Mouse (Mus musculus) intestine, embryonic 16.5 days (tissue): Measurements from ENCODE around the gene Iqcn. TPM values are rescaled to one million over a fixed set of nuclear protein-coding genes. Genes with fewer than 3 reads are reported as not detected.

ENCODE experiments used
- ATAC-seq: fragments of 200-750 bp; cut with Nextera tagmentation; 2 replicates; pipeline ENCODE4 v1.8.0; 2017; ENCODE audit warnings: moderate TSS enrichment, moderate library complexity
- H3K27ac ChIP-seq: fragments of 300-500 bp; sonication (generic); 2 replicates; pipeline ENCODE4 v1.5.1; 2014; ENCODE audit warnings: mild to moderate bottlenecking, low read length
- H3K27me3 ChIP-seq: fragments of 300-500 bp; sonication (generic); replicated peaks from 2 replicates; pipeline ENCODE4 v1.6.1; 2014; ENCODE audit warnings: low read length, control low read depth, mixed read lengths; ENCODE audit not compliant: control insufficient read depth, insufficient read depth
- H3K36me3 ChIP-seq: fragments of 300-500 bp; sonication (generic); 2 replicates; pipeline ENCODE4 v1.6.1; 2014; ENCODE audit warnings: low read length, control low read depth; ENCODE audit not compliant: control insufficient read depth, insufficient read depth
- H3K4me1 ChIP-seq: fragments of 300-500 bp; sonication (generic); 2 replicates; pipeline ENCODE4 v1.6.1; 2014; ENCODE audit warnings: low read length, control low read depth, mixed read lengths; ENCODE audit not compliant: control insufficient read depth, insufficient read depth
- H3K4me2 ChIP-seq: fragments of 300-500 bp; sonication (generic); 2 replicates; pipeline ENCODE4 v1.6.1; 2014; ENCODE audit warnings: low read depth, low read length, control low read depth
- H3K4me3 ChIP-seq: fragments of 300-500 bp; sonication (generic); 2 replicates; pipeline ENCODE4 v1.5.1; 2014; ENCODE audit warnings: mild to moderate bottlenecking, low read length
- H3K9ac ChIP-seq: fragments of 300-500 bp; sonication (generic); 2 replicates; pipeline ENCODE4 v1.6.1; 2014; ENCODE audit warnings: low read depth, low read length
- H3K9me3 ChIP-seq: fragments of 300-500 bp; sonication (generic); 2 replicates; pipeline ENCODE4 v1.6.1; 2016; ENCODE audit warnings: low read length, control low read depth; ENCODE audit not compliant: control insufficient read depth
- WGBS: fragments of 180-500 bp; shearing (Covaris S2); extraction: QIAGEN DNeasy Blood & Tissue Kit; methylation state at CpG from one replicate; pipeline ENCODE4 v1.1.7; 2014; 5-methylcytosine and 5-hydroxymethylcytosine counted together
- polyA plus RNA-seq: library from polyadenylated mRNA; unstranded; fragments of >200 nt; fragmentation: Nextera tagmentation; extraction: Ambion mirVana; gene quantifications from 2 replicates; pipeline ENCODE4 v1.2.1, GENCODE M21; 2015

Iqcn gene
- polyA plus RNA-seq, 1 experiment from 2014 or later: not detected

- Histone ChIP-seq H3K27ac (no peak overlapping the region), H3K4me2 (no peak overlapping the region), H3K9me3 (no peaks in the 10 kb centered on the region), H3K36me3 (no peaks in the 10 kb centered on the region), H3K27me3 (no peaks in the 10 kb centered on the region), H3K4me3 (no peak overlapping the region), H3K4me1 (peaks cover 27% of the 10 kb centered on the region), H3K9ac (no peak overlapping the region)
- ATAC-seq: no peak
- 51% methylated on average over 7 of the region's 7 CpGs for WGBS
These were observed 19.0 kb upstream of the Iqcn start for GRCm38 (mm10) chr8:70684291-70684690.

DNA sequence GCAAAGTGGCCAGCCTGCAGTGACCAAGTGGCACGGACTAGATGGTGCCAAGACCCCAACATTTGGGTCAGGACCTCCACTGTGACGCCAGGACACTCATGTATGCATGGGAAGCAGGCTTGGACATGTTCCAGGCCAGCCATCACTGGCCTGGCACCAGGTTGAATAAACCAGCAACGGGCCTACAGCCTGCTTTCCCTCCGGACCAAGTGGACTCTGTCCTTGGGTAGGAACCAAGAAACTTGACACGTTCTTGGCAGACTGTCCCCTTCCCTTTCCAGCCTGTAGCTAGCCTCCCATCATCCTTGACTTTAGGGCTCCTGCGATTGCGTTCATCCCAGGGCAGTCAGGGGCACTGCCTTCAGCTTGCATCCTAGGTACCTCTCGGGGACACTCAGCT, 15.7 kb upstream of the Iqcn start:
- Histone ChIP-seq H3K36me3 (no peaks in the 10 kb centered on the region), H3K4me1 (peaks cover 17% of the 10 kb centered on the region), H3K4me3 (no peak overlapping the region), H3K27me3 (no peaks in the 10 kb centered on the region), H3K27ac (no peak overlapping the region), H3K4me2 (no peak overlapping the region), H3K9me3 (no peaks in the 10 kb centered on the region), H3K9ac (no peak overlapping the region)
- WGBS: 74% methylated on average over 8 of the region's 8 CpGs
- ATAC-seq: no peak

DNA sequence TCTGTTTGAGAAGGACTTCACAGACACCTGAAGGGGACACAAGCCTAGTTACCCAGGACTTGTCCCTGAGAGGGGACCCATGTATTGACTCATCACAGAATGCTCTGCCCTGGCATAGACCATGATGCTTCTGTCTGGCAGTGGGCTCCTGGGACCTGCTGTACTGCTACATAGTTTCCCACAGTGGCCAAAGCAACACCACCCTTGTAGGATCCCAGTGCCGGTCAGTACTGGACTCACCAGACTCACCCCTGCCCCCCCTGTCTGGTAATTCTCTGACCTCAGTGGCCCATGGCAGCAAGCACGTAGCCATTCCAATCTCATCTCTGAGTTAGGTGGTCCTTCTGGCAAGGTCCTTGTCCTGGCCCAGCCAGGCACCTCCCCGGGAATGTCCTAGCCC, 15.1 kb upstream of the Iqcn start:
- H3K9ac ChIP-seq: no peak overlapping the region
- no peak overlapping the region for H3K4me3 ChIP-seq
- no peak for ATAC-seq
- no peak overlapping the region for H3K27ac ChIP-seq
- H3K4me2 ChIP-seq: no peak overlapping the region
- WGBS: 86% methylated on average over 3 of the region's 3 CpGs
- H3K4me1 ChIP-seq: peaks cover 15% of the 10 kb centered on the region
- H3K9me3 ChIP-seq: no peaks in the 10 kb centered on the region
- no peaks in the 10 kb centered on the region for H3K27me3 ChIP-seq
- H3K36me3 ChIP-seq: no peaks in the 10 kb centered on the region

- Histone ChIP-seq H3K9me3 (no peaks in the 10 kb centered on the region), H3K4me3 (no peak overlapping the region), H3K4me1 (peaks cover 24% of the 10 kb centered on the region), H3K36me3 (no peaks in the 10 kb centered on the region), H3K4me2 (no peak overlapping the region), H3K27me3 (no peaks in the 10 kb centered on the region), H3K27ac (no peak overlapping the region), H3K9ac (no peak overlapping the region)
- 63% methylated on average over 5 of the region's 5 CpGs for WGBS
- no peak for ATAC-seq
These were observed 13.3 kb upstream of the Iqcn start for GRCm38 (mm10) chr8:70689892-70690390.

DNA sequence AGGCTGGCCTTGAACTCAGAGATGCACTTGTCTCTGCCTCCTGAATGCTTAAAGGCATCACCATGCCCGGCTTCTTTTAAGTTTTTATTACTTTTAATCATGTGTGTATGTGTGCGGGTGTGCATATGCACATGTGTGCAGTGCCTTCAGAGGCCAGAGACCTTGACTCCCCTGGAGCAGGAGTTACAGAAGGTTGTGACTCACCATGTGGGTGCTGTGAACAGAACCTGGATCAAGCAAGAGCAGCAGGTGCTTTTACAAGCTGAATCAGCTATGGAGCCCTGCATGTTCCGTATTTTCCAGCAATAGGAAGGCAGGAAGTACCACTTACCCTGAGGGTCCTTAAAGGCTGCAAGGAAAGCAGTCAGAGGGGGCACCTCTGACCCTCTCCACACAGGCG, 12.0 kb upstream of the Iqcn start:
- Histone ChIP-seq H3K27ac (peak overlapping the region; percentile 57), H3K36me3 (no peaks in the 10 kb centered on the region), H3K4me1 (peaks cover 34% of the 10 kb centered on the region), H3K4me2 (peak overlapping the region; percentile 62), H3K9me3 (no peaks in the 10 kb centered on the region), H3K9ac (peak overlapping the region; percentile 73), H3K4me3 (peak overlapping the region; percentile 35), H3K27me3 (no peaks in the 10 kb centered on the region)
- WGBS: 63% methylated on average over 4 of the region's 4 CpGs
- no peak for ATAC-seq

DNA sequence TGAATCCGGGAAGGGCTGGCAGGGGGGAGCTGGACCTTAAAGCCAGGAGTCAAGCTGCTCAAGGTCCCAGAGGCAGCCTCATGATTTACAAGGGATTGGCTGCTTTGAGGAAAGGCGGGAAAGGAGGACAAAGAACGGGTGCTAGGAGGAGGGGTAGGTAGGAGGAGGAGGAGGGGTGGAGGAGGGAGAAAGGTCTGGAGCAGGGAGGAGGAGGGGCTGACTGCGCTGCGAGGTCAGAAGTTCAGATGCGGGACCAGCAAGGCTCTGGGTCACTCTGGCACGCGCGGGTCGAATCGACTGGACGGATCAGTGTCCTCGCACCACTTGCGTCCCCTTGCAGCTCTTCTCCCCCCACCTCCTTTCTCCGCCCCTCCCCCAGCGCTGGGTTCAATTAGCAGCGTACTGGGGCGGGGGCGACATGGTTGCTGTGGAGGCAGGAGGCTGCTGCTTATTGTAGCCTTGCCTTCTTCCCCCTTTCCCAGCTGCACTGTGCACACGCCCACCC, 11.5 kb upstream of the Iqcn start:
- Histone ChIP-seq H3K4me2 (peak overlapping the region; percentile 62), H3K36me3 (no peaks in the 10 kb centered on the region), H3K27ac (peak overlapping the region; percentile 57; the same call in 1 of the 2 replicates), H3K4me3 (peak overlapping the region; percentile 35), H3K9me3 (no peaks in the 10 kb centered on the region), H3K27me3 (no peaks in the 10 kb centered on the region), H3K9ac (peak overlapping the region; percentile 73), H3K4me1 (peaks cover 39% of the 10 kb centered on the region)
- WGBS: 2% methylated on average over 18 of the region's 20 CpGs
- ATAC-seq: peak; percentile 39; the same call in 1 of the 2 replicates

GRCm38 (mm10) chr8:70693636-70694035, 9.6 kb upstream of the Iqcn start:
- H3K4me1 ChIP-seq: peaks cover 50% of the 10 kb centered on the region
- H3K27ac ChIP-seq: peak overlapping the region; percentile 41
- H3K9ac ChIP-seq: peak overlapping the region; percentile 35; the same call in 1 of the 2 replicates
- no peak overlapping the region for H3K4me3 ChIP-seq
- no peak for ATAC-seq
- H3K4me2 ChIP-seq: no peak overlapping the region
- no peaks in the 10 kb centered on the region for H3K36me3 ChIP-seq
- no peaks in the 10 kb centered on the region for H3K9me3 ChIP-seq
- H3K27me3 ChIP-seq: no peaks in the 10 kb centered on the region
- WGBS: 66% methylated on average over 5 of the region's 5 CpGs

- Histone ChIP-seq H3K36me3 (no peaks in the 10 kb centered on the region), H3K4me3 (no peak overlapping the region), H3K27ac (peak overlapping the region; percentile 95), H3K9me3 (no peaks in the 10 kb centered on the region), H3K9ac (peak overlapping the region; percentile 66), H3K4me2 (peak overlapping the region; percentile 61), H3K27me3 (no peaks in the 10 kb centered on the region), H3K4me1 (peaks cover 50% of the 10 kb centered on the region)
- peak; percentile 14; the same call in 1 of the 2 replicates for ATAC-seq
- WGBS: 27% methylated on average over 32 of the region's 32 CpGs
These were observed 7.8 kb upstream of the Iqcn start for GRCm38 (mm10) chr8:70695318-70696018.

DNA sequence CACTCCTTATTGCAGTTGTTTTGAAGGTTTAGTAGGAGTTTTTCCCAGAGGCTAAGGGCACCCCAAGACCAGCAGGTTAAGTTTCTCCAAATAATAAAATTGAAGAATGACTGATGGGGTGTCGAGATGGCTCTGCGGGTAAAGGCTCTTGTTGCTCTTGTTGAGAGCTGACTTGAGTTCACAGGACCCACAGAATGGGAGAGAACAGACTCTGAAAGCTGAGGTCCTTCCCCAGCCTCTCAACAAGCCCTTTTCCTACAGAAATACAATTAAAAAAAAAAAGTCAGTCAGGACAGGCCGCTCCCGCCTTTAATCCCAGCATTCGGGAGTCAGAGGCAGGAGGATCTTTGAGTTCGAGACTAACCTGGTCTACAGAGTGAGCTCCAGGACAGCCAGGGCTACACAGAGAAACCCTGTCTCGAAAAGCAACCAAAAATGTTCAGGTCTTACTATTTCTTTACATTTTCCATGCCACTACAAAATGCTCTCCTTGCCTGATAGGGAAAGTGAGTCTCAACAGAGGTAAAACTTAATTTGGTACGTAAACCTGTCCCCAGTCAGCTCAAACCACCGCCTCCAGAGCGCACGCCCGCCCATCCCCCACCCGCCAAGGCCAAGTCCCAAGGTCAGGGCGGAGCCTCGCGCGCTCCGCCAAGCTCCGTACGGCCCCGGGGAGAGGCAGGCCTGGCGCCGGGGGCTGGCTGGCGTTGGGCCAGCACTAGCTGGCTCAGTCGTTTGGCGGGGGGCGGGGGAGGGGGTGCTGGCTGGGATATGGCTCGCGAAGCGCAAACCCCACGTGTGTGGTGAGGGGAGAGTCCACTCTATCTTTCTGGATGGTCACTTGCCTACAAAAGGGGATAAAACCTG, 7.0 kb upstream of the Iqcn start:
- Histone ChIP-seq H3K4me1 (peaks cover 53% of the 10 kb centered on the region), H3K9me3 (no peaks in the 10 kb centered on the region), H3K27ac (peak overlapping the region; percentile 95), H3K4me2 (peak overlapping the region; percentile 61), H3K4me3 (peak overlapping the region; percentile 23), H3K36me3 (no peaks in the 10 kb centered on the region), H3K27me3 (no peaks in the 10 kb centered on the region), H3K9ac (peak overlapping the region; percentile 66)
- WGBS: 3% methylated on average over 31 of the region's 31 CpGs
- ATAC-seq: peak; percentile 24
